Mouse (Mus musculus) gastrocnemius, postnatal 4 days (tissue): ENCODE measurements around the gene Gm20737. TPM values are rescaled to one million over a fixed set of nuclear protein-coding genes. Genes with fewer than 3 reads are reported as not detected.
"Not testable (repeated sequence)": the region's sequence is repeated elsewhere in the genome, so short reads cannot be mapped to it uniquely, and the experiment has no call there.

Experiments used
- DNase-seq, 2 experiments: peaks; one replicate each; pipeline ENCODE4 v3.0.0; 2021 to 2022; ENCODE audit warnings: low spot score in 2 of 2, mixed read lengths in 2 of 2
- long read RNA-seq, 2 experiments: library from polyadenylated mRNA; stranded (forward); transcript quantifications; one replicate each; pipeline ENCODE4 v2.0.0; 2021
- total RNA-seq, 2 experiments: library from RNA; stranded (reverse); gene quantifications; 2 replicates each; pipeline ENCODE4 v1.2.3; 2021

The Gm20737 gene
- total RNA-seq, result not detected
- long read RNA-seq, experiment 1, result 0 reads
- long read RNA-seq, experiment 2, result 0 reads

DNA sequence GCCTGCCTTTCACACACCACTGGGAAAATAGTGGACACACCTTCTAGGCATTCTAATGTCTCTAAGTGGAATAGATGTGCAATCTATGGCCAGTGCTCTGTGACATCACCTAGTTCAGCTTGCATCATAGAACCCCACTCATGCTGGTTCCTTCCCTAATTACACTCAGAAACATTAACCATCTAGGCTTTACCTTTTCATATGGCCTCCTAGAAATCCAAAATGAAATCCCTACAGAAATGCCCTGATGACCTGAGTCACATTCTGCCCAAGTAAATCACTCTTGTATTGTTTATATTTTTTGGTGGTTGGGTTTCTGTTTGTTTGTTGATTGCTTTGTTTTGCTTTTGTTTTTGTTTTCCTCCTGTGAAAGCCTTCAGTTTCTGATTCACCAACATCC is at the start of gene Gm20737:
Gene Gm20737 (minus strand): TSS at position 101 of the 400 bp plus-strand sequence.
- DNase-seq, result not testable (repeated sequence)

DNA sequence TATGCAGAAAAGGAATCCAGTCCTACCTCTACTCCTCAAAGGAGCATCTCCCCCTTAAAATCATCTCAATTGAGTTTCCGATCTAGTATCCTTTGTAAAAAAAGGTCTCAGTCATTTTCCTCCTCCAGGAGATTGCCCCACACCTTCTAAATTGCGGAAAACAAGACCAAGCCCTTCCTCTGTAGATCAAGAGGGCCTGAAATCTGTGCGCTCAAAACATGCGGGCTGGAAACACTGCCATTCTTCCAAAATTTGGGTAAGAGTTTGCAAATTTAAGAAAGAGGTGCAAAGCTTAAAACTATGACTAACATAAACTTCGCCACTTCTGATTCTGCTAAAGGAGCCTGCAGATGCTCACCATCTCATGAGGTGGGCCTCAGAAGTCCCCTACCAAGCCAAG is 17.3 kb upstream of the Gm20737 start, which contains the start of gene Gm21775:
Gene Gm21775 (plus strand): TSS at position 301 of the 400 bp plus-strand sequence.
- DNase-seq, result not testable (repeated sequence)

Other genes starting within 250 kb of the Gm20737 start
- not detected for gene Gm20834, start 211.5 kb downstream of the Gm20737 start, total RNA-seq
- gene Gm28510, start 123.3 kb downstream of the Gm20737 start, total RNA-seq, result not detected
- not detected for gene Gm21775, start 17.4 kb upstream of the Gm20737 start, total RNA-seq
- gene Gm21900, start 80.3 kb upstream of the Gm20737 start, total RNA-seq, result not detected
- gene Gm20777, start 216.4 kb upstream of the Gm20737 start, total RNA-seq, result not detected